Mouse (Mus musculus): ENCODE results near the gene Socs7.

The Socs7 gene

GRCm38 (mm10) chr11:97416637-97417035 is 54.3 kb downstream of the Socs7 start:
- DNase-seq (ENCODE audit: low spot score), result no peak

GRCm38 (mm10) chr11:97418834-97419539 is 56.6 kb downstream of the Socs7 start:
- no peak for DNase-seq (ENCODE audit: low spot score)

GRCm38 (mm10) chr11:97419540-97419900 is 57.2 kb downstream of the Socs7 start:
- DNase-seq (ENCODE audit: low spot score), result no peak

- no peak for DNase-seq (ENCODE audit: low spot score)
Observed at GRCm38 (mm10) chr11:97422507-97422906, 60.2 kb downstream of the Socs7 start.

DNA sequence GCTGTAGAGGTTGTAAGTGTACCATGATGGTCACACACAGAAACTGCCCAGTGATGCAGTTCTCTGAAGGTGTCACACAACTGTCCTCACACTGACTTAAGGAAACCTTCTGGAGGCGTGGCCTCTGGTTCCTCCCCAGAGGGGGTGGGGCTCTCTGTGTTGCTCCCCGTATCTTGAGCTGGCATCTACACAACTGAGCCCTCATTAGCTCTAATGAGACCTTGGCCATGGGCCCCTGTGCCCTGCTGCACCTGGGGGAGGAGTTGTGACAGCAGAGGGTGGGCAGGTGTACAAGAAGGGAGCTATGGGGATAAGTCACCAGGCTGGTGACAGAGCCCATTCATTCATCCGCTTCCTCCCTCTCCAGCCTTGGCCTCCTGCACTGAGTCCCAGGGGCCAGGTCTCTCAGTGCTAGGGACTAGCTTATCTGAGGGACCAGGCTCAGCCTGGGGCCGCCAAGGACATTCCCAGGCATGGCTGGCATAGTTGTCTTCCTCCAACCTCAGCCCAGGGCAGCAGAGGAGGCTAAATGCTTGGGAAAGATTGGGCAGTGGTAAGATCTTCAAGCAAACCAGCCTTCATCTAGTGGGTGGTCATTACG is 61.8 kb downstream of the Socs7 start:
- DNase-seq (ENCODE audit: low spot score), result no peak

- no peak for DNase-seq (ENCODE audit: low spot score)
Observed at GRCm38 (mm10) chr11:97424802-97425201, 62.5 kb downstream of the Socs7 start.

DNA sequence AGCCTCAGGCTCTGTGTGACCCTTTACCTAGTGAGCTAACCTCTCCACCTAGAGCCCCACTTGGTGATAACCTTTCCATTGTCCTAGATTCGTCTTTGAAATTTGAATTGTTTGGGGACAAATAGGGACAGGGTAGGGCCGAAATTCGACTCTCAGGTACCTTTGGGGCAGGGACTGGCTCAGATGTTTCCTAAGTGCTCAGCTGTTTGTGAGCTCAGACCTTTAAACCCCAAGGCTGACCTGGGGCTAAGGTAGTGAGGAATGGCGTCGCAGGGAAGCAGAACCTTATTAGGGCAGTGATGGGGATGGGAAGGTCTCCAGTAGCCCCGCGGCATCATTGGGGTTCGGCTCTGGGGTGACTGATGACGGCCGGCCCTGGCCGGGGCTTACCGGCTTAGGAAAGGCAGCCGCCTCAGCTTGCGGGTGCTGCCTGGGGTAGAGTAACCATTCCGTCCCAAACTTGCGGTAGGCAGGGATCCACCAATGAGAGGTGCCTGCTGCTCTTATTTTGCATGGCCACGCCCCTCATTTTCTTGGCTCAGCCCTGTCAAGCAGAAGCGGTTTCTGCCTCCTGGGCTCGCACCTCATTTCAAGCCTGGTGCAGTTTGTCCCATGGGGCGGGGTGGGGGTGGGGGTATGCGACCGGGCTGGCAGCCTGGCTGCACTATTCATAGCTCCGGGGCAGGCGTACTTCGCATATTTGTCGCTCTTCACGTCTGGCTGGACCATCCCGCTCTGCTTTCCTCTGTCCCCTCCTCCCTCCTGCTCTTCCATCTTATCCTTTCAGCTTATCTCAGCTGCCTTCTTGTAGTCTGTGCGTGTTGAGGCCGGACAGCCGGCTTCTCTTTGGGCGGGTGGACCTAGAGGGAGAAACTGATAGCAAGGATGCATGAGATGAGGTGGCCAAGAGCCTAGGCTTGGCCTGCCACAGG is 65.7 kb downstream of the Socs7 start:
- peak; percentile 81 for DNase-seq (ENCODE audit: low spot score)

DNA sequence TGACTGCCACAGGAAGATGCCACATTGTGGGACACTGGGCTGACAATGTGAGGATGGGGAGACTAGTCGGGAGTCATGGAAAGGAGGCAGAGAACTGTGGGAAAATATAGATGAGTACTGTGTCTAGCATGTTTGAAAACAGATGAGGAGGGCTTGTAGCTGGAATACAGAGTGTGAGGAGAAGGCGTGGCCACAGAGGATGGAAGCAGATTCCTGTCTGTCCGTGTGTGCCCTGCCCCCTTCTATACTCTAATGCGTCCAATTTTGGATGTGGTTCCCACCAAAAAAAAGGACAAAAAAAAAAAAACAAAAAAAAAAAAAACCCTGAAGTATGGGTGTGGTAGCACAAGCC is 66.4 kb downstream of the Socs7 start:
- DNase-seq (ENCODE audit: low spot score), result no peak

- no peak for DNase-seq (ENCODE audit: low spot score)
Observed at GRCm38 (mm10) chr11:97429615-97430014, 67.3 kb downstream of the Socs7 start.

DNA sequence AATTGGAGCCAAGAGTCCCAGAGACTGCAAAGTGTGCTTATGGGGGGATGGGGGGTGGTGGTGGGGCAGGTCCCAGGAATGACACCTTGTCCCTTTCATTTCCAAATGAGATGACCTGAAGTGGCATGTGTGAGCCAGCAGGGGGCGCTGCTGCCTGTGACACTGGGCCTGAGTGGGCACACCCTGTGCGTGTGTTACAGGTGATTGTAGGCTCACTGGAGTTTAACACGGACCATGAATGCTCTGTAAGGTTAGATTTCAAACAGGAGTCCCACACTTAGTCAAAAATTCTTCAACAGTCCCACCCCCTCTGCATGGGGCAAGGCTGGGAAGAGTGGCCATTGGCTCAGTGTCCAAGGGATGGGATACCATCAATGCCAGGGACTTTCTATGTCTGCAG is 69.7 kb downstream of the Socs7 start:
- no peak for DNase-seq (ENCODE audit: low spot score)

DNA sequence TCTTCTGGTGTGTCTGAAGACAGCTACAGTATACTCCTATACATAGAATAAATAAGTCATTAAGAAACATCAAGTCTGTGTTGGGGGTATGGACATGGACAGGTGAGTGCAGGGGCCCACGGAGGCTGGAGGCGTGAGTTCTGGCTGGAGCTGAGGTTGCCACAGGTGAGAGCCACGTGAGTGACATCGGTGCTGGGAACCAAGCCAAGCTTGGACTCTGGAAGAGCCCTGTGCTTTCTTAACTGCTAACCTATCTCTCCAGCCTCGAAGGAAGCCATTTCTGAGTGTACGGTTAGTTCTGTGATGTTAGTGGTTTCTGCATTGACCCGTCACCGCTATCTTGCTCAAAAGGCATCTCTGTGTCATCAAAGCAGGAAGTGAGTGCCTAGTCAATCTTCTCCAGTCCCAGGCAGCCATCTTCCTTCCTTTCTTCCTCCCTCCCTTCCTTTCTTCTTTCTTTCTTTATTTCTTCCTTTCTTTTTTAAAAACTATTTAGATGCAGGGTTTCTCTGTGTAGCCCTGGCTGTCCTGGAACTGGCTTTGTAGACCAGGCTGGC is 70.7 kb downstream of the Socs7 start:
- no peak for DNase-seq (ENCODE audit: low spot score)

DNA sequence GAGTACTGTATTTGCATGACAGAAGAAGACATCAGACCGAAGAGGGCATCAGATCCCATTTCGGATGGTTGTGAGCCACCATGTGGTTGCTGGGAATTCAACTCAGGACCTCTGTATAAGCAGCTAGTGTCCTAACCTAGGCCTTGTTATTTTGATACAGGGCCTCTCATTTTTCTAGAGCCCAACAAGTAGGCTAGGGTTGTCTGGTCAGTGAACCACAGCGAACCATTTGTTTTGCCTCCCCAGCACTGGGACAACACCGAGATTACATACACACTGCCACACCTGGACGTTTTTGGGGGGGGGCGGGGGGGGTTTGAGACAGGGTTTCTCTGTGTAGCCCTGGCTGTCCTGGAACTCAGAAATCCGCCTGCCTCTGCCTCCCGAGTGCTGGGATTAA is 71.8 kb downstream of the Socs7 start:
- DNase-seq (ENCODE audit: low spot score), result no peak

DNA sequence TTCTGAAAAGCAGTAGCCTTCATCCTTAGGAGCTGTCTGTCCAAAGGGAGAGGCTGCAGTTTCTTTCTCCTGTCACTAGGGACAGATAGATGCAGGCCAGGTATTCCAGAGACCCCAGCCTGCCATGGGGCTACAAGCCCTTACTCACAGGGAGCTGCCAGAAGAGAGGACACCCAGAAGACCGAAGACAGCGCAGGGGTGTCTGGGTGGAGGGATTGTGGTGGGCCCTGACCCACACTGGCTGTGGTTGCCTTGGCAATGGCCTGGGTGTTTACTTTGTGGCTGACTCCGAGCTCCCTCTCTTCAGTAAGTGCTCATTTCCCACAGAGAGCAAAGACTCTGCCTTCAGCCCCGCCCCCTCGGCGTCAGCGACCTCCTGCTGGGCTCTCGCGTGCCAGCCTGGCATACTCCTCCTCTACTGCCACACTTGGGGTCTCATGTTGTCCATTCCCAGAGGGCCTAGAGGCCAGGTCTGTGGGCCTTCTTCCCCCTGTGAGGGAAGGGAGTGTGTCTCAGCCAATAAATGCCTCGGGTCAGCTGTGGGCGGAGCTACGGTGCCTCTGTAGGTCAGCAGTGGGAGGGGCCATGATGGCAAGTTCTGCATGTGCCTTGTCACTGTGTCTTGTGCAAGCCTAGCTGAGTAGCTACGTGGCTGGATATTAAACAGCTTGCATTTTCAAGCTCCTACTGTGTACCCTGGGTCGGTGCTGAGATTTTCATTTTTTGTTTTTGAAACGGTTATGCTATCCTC is 72.5 kb downstream of the Socs7 start:
- DNase-seq (ENCODE audit: low spot score), result peak; percentile 80

- no peak for DNase-seq (ENCODE audit: low spot score)
Observed at GRCm38 (mm10) chr11:97435808-97436491, 73.6 kb downstream of the Socs7 start.

DNA sequence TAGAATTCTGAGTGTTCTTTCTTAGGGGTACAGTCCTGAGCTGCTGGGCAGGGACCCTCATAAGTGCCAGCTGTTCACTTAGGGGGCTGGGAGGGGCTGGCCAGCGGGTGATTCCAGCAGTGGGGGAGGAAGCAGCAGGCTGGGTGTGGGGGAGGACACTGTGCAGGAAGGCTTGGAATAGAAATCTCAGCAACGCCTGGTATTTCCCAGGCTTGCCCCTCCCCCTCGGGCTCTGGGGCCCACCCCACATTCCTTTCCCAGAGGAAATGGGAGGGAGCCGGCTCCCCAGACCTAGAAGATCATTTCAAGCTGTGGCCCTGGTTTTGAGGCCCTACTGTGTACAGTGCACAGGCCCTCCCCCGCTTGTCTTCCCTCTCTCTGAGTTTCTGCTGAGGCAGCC is 75.4 kb downstream of the Socs7 start:
- DNase-seq (ENCODE audit: low spot score), result peak; percentile 72

DNA sequence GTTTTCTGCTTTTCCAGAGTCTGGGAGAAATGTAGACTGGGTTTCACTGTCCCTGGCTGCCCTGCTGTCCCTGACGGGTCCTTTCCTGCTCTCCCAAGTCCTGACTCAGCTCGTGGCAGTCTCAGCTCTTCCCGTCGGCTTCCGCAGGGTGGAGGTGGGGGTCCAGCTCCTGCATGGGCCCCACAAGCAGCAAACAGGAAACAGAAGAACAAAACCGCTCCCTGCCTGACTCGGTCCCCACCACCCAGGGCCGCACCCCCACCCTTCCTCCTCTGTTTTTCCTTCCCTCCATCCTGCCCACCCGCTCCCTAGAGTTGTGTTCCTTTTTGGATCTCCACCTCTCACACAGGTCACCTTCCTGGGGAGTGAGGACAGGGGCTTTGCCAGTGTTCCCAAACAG is 76.5 kb downstream of the Socs7 start:
- no peak for DNase-seq (ENCODE audit: low spot score)

GRCm38 (mm10) chr11:97439935-97440334 is 77.6 kb downstream of the Socs7 start:
- DNase-seq (ENCODE audit: low spot score), result no peak

DNA sequence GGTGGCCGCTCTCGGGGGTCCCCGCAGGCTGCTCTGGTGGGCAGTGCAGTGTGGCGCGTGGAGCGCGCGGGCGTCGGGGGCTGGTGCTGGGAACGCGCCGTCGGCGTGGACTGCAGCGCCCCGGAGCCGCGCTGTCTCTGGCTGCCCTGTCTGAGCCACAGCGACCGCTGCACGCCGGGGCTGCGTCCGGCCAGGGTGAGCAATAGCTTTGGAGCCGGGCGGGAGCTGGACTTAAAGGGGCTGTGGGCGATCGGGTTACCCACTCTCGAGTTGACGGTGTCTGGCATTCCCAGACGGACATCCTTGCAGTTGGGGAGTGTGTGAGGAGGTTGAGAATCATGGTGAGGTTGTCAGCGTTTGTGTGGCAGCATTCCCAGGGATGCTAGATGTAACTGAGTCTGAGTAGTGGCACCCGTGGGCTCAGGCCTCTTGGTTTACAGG is 78.1 kb downstream of the Socs7 start:
- DNase-seq (ENCODE audit: low spot score), result no peak

DNA sequence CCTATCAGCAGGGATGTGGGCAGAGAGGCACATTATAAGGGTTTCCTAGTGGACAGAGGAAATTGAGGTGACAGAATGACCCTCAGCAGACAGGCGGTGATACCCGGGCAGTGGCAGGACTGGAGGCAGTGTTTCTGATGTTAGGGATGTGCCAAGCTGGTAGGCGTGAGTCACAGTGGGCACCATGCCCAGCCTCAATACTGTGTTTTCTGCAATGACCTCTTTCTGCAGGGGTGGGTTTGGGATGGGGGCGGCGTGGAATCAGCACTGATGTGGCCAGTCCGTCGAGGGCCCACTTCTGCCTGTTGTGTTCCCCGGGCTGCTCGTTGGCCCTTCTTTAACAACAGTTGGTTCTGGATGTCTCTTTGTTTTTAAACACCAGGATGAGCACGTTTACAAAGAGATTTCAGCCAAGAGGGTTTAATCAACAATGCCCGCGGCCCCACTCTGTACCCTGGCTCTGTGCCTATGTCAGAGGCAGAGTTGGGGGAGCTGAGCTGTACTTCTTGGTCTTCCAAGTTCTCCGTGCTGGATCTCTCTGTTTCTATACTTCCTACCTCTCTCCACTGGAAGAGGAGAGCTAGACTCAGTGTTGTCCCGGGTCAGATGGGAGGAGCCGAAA is 78.8 kb downstream of the Socs7 start:
- DNase-seq (ENCODE audit: low spot score), result peak; percentile 53

- no peak for DNase-seq (ENCODE audit: low spot score)
Observed at GRCm38 (mm10) chr11:97441658-97442125, 79.3 kb downstream of the Socs7 start.

Data from ovary, adult 18-20 months (tissue).